Comparison of ENCODE assay signal across 20 mouse cellular contexts in genomic region chr13:103940796-103941195, GRCm38 (mm10). TPM values are rescaled to one million over a fixed set of nuclear protein-coding genes. Genes with fewer than 3 reads are reported as not detected.
DNase-seq lines count a peak whose midpoint lies in the region; ATAC-seq and TF ChIP-seq lines count a peak whose summit lies in the region.
"Had no signal": no experiment of that assay in that cellular context is flagged by ENCODE, and none has a peak within 500 bp of the region (broad histone marks: within the 10 kb centered on the region; RNA-seq: fewer than 3 reads in every experiment).

No protein-coding gene starts in this region.

- no peaks in the 10 kb centered on the region for H3K9me3 ChIP-seq in hindbrain, embryonic 13.5 days
- H3K9me3 ChIP-seq: embryonic facial prominence, embryonic 12.5 days; forebrain, embryonic 15.5 days; G1E; heart, embryonic 15.5 days had no signal

- TF ChIP-seq POLR2A in kidney, adult 2 months (IDR thresholded peaks at IDR 0.05; ENCODE audit: low read depth, low read length): no peak

- no peak for TF ChIP-seq CTCF in kidney, adult 2 months (conservative IDR thresholded peaks at IDR 0.05; ENCODE audit: insufficient read depth, insufficient read length, low read depth, low read length)

- 22% methylated on average over 2 of the region's 2 CpGs for WGBS in kidney, adult 2 months
- 86% methylated on average over 2 of the region's 2 CpGs for WGBS in hindbrain, embryonic 13.5 days

- DNase-seq in kidney, adult 2 months: peak; percentile 71
- DNase-seq in kidney, adult 9 months: peak; percentile 59
- peak; percentile 37 for DNase-seq in kidney, postnatal 10 days
- DNase-seq in right cerebral cortex, adult 2 months (ENCODE audit: low spot score in 2 of 2): no peak
- DNase-seq: adrenal gland, postnatal 10 days; cerebellum, adult 11 months; cerebellum, adult 8-10 months; cerebellum, postnatal 14 days; gastrocnemius, postnatal 10 days; heart, adult 2 months; heart, postnatal 14 days had no signal

- H3K4me1 ChIP-seq in kidney, adult 2 months (ENCODE audit: control insufficient read depth, insufficient read depth, low read length): peaks cover 4% of the 10 kb centered on the region; the same call in 1 of the 2 replicates
- H3K4me1 ChIP-seq in hindbrain, embryonic 13.5 days (replicated peaks): no peaks in the 10 kb centered on the region
- H3K4me1 ChIP-seq: embryonic facial prominence, embryonic 12.5 days; forebrain, embryonic 15.5 days; heart, embryonic 15.5 days had no signal

- ATAC-seq in hindbrain, embryonic 13.5 days (ENCODE audit: low FRiP score): no peak
- no peak for ATAC-seq in megakaryocyte progenitor cell, adult 5-6 weeks (replicated peaks; ENCODE audit: poor library complexity)
- ATAC-seq: CD4-positive, CD25-positive, alpha-beta regulatory T cell, adult 4 months; forebrain, embryonic 15.5 days had no signal

- H3K9ac ChIP-seq in hindbrain, embryonic 13.5 days: no peak overlapping the region
- H3K9ac ChIP-seq: embryonic facial prominence, embryonic 12.5 days; forebrain, embryonic 15.5 days; heart, embryonic 15.5 days; hindbrain, embryonic 14.5 days had no signal

- H3K4me3 ChIP-seq in kidney, adult 2 months (ENCODE audit: insufficient read depth, low read depth, low read length): no peak overlapping the region
- H3K4me3 ChIP-seq in hindbrain, embryonic 13.5 days: no peak overlapping the region
- H3K4me3 ChIP-seq: embryonic facial prominence, embryonic 12.5 days; forebrain, embryonic 15.5 days; heart, adult 2 months; heart, embryonic 15.5 days had no signal

- no peak overlapping the region for H3K27ac ChIP-seq in kidney, adult 2 months (ENCODE audit: insufficient read depth, low read depth, low read length)
- no peak overlapping the region for H3K27ac ChIP-seq in hindbrain, embryonic 13.5 days
- H3K27ac ChIP-seq: embryonic facial prominence, embryonic 12.5 days; forebrain, embryonic 15.5 days; heart, adult 2 months; heart, embryonic 15.5 days; hindbrain, embryonic 14.5 days had no signal

- H3K36me3 ChIP-seq in kidney, adult 2 months (ENCODE audit: control insufficient read depth, insufficient read depth, low read length): no peaks in the 10 kb centered on the region
- H3K36me3 ChIP-seq in hindbrain, embryonic 13.5 days: no peaks in the 10 kb centered on the region
- H3K36me3 ChIP-seq: embryonic facial prominence, embryonic 12.5 days; forebrain, embryonic 15.5 days; G1E; heart, embryonic 15.5 days had no signal

- H3K4me2 ChIP-seq in hindbrain, embryonic 13.5 days: no peak overlapping the region
- H3K4me2 ChIP-seq: embryonic facial prominence, embryonic 12.5 days; forebrain, embryonic 15.5 days; heart, embryonic 11.5 days; heart, embryonic 15.5 days; hindbrain, embryonic 14.5 days had no signal

- no peaks in the 10 kb centered on the region for H3K27me3 ChIP-seq in kidney, adult 2 months (replicated peaks; ENCODE audit: control insufficient read depth, insufficient read depth, low read length)
- no peaks in the 10 kb centered on the region for H3K27me3 ChIP-seq in hindbrain, embryonic 13.5 days
- H3K27me3 ChIP-seq: embryonic facial prominence, embryonic 12.5 days; forebrain, embryonic 15.5 days; heart, embryonic 15.5 days had no signal

RNA-seq across cellular contexts. Expression of gene Erbin, which starts 20.5 kb away (rescaled TPM):
- 15.7 and 18.9 TPM in 2 replicates for polyA plus RNA-seq in kidney, adult 2 months (2012; rRNA removed)
- polyA plus RNA-seq in hindbrain, embryonic 13.5 days (2015; fragmentation: Nextera tagmentation; extraction: Ambion mirVana): 10.6 and 11.2 TPM in 2 replicates
- 86.9 and 96.9 TPM in 2 replicates for total RNA-seq in megakaryocyte progenitor cell, adult 5-6 weeks (2015)
- 72.9 and 92.5 TPM in 2 replicates for total RNA-seq in megakaryocyte progenitor cell, adult 5-6 weeks (2017)

Comparison
In these comparisons a context has a peak if more than half of its experiments do, and no peak if none do; other contexts are left out.
1. DNase-seq: peak in kidney, adult 2 months (single experiment), kidney, adult 9 months (single experiment) and kidney, postnatal 10 days (single experiment); none in right cerebral cortex, adult 2 months (0 of 2).